Mouse (Mus musculus) olfactory bulb, adult 2 months (tissue): ENCODE data around the gene Cradd.

Experiments used
- CTCF ChIP-seq: fragments of 200-500 bp; IDR thresholded peaks from 2 replicates; pipeline ENCODE4 v1.5.1; 2012; ENCODE audit warnings: low read depth, mild to moderate bottlenecking, low read length, moderate library complexity; ENCODE audit not compliant: insufficient read depth
- POLR2A ChIP-seq: fragments of 200-500 bp; IDR thresholded peaks from 2 replicates; pipeline ENCODE4 v1.6.1; 2012; ENCODE audit warnings: mild to moderate bottlenecking, low read depth, low read length, moderate library complexity; ENCODE audit not compliant: insufficient read depth

DNA sequence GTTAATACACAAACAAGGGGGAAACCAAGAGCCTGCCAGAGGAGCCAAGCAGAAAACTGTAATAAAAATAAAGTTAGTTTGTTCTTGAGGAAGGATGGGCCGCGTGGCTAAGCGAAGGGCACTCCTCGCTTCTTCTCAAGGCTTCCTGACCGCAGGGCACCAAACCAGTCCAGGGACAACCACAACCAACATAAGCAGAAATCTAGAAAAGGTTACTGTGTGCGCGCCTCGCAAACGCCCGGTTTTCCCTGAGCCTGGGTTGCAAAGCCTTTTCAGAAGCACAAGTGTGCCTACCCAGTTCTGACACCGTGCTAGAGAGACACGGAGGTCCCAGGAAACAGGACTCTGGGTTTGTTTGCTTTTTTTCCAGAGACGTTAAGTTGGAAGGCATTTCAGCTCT, 4.9 kb downstream of the Cradd start:
- no peak for TF ChIP-seq CTCF
- no peak for TF ChIP-seq POLR2A
